Mouse (Mus musculus): ENCODE measurements around the gene Plekhh3.

DNA sequence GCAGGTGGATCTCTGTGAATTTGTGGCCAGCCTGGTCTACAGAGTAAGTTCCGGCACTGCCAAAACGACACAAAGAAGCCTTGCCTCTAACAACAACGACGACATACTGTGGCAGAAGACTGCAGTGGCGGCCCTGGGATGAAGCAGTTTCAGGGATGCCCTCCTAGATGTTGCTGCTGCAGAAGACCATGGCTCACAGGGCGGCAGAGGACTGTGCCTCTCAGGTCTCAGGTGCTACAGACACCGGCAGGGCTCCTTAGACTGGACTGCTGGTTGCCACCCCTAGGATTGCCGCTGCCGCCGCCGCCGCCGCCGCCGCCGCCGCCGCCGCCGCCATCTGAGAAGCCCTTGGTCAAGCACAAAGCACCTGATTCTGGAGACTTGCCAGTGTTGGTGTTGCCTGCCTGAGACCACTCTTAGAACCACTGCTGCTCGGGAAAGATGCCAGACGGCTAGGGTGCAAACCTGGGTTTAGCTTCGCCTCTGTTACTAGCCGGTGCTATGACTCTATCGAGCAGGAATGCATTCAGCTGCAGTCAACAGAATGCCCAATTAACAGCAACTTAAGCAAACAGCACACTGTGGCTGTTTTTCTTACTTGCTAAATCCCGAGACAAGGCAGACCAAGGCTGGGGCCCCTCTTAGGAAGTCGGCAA lies 30.9 kb downstream of the Plekhh3 start:
- TF ChIP-seq CTCF (IDR thresholded peaks at IDR 0.05; ENCODE audit: low read depth) (no peak), EP300 (IDR thresholded peaks at IDR 0.05; ENCODE audit: low read depth) (no peak)
